8 mouse cellular contexts compared by ENCODE assay signal in genomic region chr17:46033122-46033521, GRCm38 (mm10). TPM values are rescaled to one million over a fixed set of nuclear protein-coding genes. Genes with fewer than 3 reads are reported as not detected.
A peak's percentile ranks its signal among the peaks of the same experiment; 100 is the strongest.
DNase-seq lines count a peak whose midpoint lies in the region; ATAC-seq lines count a peak whose summit lies in the region.

No protein-coding gene starts in this region.

- no peak overlapping the region for H3K4me3 ChIP-seq in intestine, embryonic 15.5 days (replicated peaks)
- no peak overlapping the region for H3K4me3 ChIP-seq in neural tube, embryonic 14.5 days (ENCODE audit: low read depth, low read length)

- peak; percentile 23 for DNase-seq in cerebellum, adult 8-10 months
- DNase-seq in cerebellum, adult 18-20 months = no peak
- peak; percentile 35 for DNase-seq in kidney, postnatal 10 days
- no peak for DNase-seq in kidney, adult 9 months
- no peak for DNase-seq in spleen, adult 18-20 months
- no peak for DNase-seq in gastrocnemius, adult 18-20 months (ENCODE audit: low spot score)

- H3K27ac ChIP-seq in intestine, embryonic 15.5 days = peak overlapping the region; percentile 14; the same call in 1 of the 2 replicates
- H3K27ac ChIP-seq in neural tube, embryonic 14.5 days (ENCODE audit: low read depth, low read length) = no peak overlapping the region

- peak overlapping the region; percentile 83 for H3K4me2 ChIP-seq in intestine, embryonic 15.5 days (replicated peaks)
- 0 out of 2 replicates have a peak overlapping the region, but pooled peaks have one; percentile 91 for H3K4me2 ChIP-seq in neural tube, embryonic 14.5 days (ENCODE audit: low read depth, low read length)

- WGBS in intestine, embryonic 15.5 days = 48% methylated on average over 6 of the region's 6 CpGs
- 51% methylated on average over 6 of the region's 6 CpGs for WGBS in neural tube, embryonic 14.5 days

- H3K27me3 ChIP-seq in intestine, embryonic 15.5 days (replicated peaks) = no peaks in the 10 kb centered on the region
- no peaks in the 10 kb centered on the region for H3K27me3 ChIP-seq in neural tube, embryonic 14.5 days (ENCODE audit: control insufficient read depth, insufficient read depth, low read length)

- no peaks in the 10 kb centered on the region for H3K36me3 ChIP-seq in intestine, embryonic 15.5 days
- H3K36me3 ChIP-seq in neural tube, embryonic 14.5 days (ENCODE audit: control insufficient read depth, insufficient read depth, low read length) = no peaks in the 10 kb centered on the region

- H3K9me3 ChIP-seq in intestine, embryonic 15.5 days = no peaks in the 10 kb centered on the region
- H3K9me3 ChIP-seq in neural tube, embryonic 14.5 days (ENCODE audit: control insufficient read depth, low read length) = no peaks in the 10 kb centered on the region

- ATAC-seq in intestine, embryonic 15.5 days = no peak
- no peak for ATAC-seq in neural tube, embryonic 14.5 days (ENCODE audit: low read depth)

- peaks cover 32% of the 10 kb centered on the region for H3K4me1 ChIP-seq in intestine, embryonic 15.5 days (replicated peaks)
- H3K4me1 ChIP-seq in neural tube, embryonic 14.5 days (ENCODE audit: control insufficient read depth, insufficient read depth, low read length) = peaks cover 15% of the 10 kb centered on the region

- H3K9ac ChIP-seq in intestine, embryonic 15.5 days = no peak overlapping the region
- H3K9ac ChIP-seq in neural tube, embryonic 14.5 days (replicated peaks; ENCODE audit: low read depth, low read length) = no peak overlapping the region

RNA-seq across cellular contexts. Expression of gene Vegfa, which starts 1.0 kb away (rescaled TPM):
- 3.6 and 4.7 TPM in 2 replicates for polyA plus RNA-seq in intestine, embryonic 15.5 days (2015; fragmentation: Nextera tagmentation; extraction: Ambion mirVana)
- 4.7 and 5.0 TPM in 2 replicates for polyA plus RNA-seq in neural tube, embryonic 14.5 days (2014; fragmentation: Nextera tagmentation; extraction: Ambion mirVana)
- total RNA-seq in gastrocnemius, adult 18-20 months (2021) = 100 to 1,000 TPM in 1 of 2 experiments, 10 to 100 TPM in 1; 90.0 to 204 TPM

Comparison
In these comparisons a context has a peak if more than half of its experiments do, and no peak if none do; other contexts are left out.
1. DNase-seq: peak in cerebellum, adult 8-10 months (single experiment) and kidney, postnatal 10 days (single experiment); none in cerebellum, adult 18-20 months (0 of 2), kidney, adult 9 months (single experiment), spleen, adult 18-20 months (0 of 2) and gastrocnemius, adult 18-20 months (single experiment).